Mouse (Mus musculus) neural tube, embryonic 13.5 days (tissue): ENCODE data around the gene Hsf2bp. TPM values are rescaled to one million over a fixed set of nuclear protein-coding genes. Genes with fewer than 3 reads are reported as not detected.

ENCODE experiments used
- ATAC-seq: fragments of 200-750 bp; cut with Nextera tagmentation; 2 replicates; pipeline ENCODE4 v1.8.0; 2017; ENCODE audit warnings: low read depth, mild to moderate bottlenecking, moderate TSS enrichment, moderate library complexity
- H3K27ac ChIP-seq: fragments of 300-500 bp; sonication (generic); replicated peaks from 2 replicates; pipeline ENCODE4 v1.5.1; 2015; ENCODE audit warnings: moderate library complexity, mild to moderate bottlenecking, inconsistent platforms
- H3K27me3 ChIP-seq: fragments of 300-500 bp; sonication (generic); 2 replicates; pipeline ENCODE4 v1.6.1; 2015; ENCODE audit warnings: mild to moderate bottlenecking, inconsistent platforms
- H3K36me3 ChIP-seq: fragments of 300-500 bp; sonication (generic); 2 replicates; pipeline ENCODE4 v1.6.1; 2015; ENCODE audit warnings: mild to moderate bottlenecking, inconsistent platforms
- H3K4me1 ChIP-seq: fragments of 300-500 bp; sonication (generic); replicated peaks from 2 replicates; pipeline ENCODE4 v1.6.1; 2015; ENCODE audit warnings: inconsistent platforms
- H3K4me2 ChIP-seq: fragments of 300-500 bp; sonication (generic); 2 replicates; pipeline ENCODE4 v1.6.1; 2015; ENCODE audit warnings: inconsistent platforms, mild to moderate bottlenecking, moderate library complexity
- H3K4me3 ChIP-seq: fragments of 300-500 bp; sonication (generic); 2 replicates; pipeline ENCODE4 v1.5.1; 2015; ENCODE audit warnings: mild to moderate bottlenecking, inconsistent platforms
- H3K9ac ChIP-seq: fragments of 300-500 bp; sonication (generic); 2 replicates; pipeline ENCODE4 v1.6.1; 2015; ENCODE audit warnings: moderate library complexity, mild to moderate bottlenecking, inconsistent platforms
- H3K9me3 ChIP-seq: fragments of 300-500 bp; sonication (generic); 2 replicates; pipeline ENCODE4 v1.6.1; 2016; ENCODE audit warnings: inconsistent platforms
- WGBS: fragments of 180-500 bp; shearing (Covaris S2); methylation state at CpG from one replicate; pipeline ENCODE4 v1.1.7; 2015; 5-methylcytosine and 5-hydroxymethylcytosine counted together
- polyA plus RNA-seq: library from polyadenylated mRNA; unstranded; fragments of >200 nt; fragmentation: Nextera tagmentation; extraction: Ambion mirVana; gene quantifications from 2 replicates; pipeline ENCODE4 v1.2.1, GENCODE M21; 2015

Hsf2bp gene
- polyA plus RNA-seq, 1 experiment from 2014 or later = 0.38 TPM

DNA sequence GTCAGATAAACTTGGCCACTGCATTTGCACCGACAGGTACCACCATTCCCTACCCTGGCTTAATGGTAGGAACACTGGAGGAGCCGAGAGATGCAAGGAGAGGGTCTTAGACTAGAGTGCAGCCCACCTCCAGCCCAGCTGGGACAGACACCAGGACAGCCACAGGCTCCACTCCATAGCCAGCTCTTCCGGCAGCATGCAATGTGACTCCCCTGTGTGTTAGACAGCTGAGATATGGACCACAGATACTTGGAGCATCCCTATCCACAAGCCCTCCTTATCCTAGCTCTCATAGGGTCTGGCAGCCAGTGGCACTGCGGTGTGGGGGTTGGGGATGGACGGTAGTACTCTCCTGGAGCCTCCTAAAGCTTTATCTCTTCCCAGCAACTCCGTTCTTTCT is 107.1 kb downstream of the Hsf2bp start:
- Histone ChIP-seq H3K4me2 (no peak overlapping the region), H3K9ac (no peak overlapping the region), H3K27ac (no peak overlapping the region), H3K9me3 (no peaks in the 10 kb centered on the region), H3K27me3 (no peaks in the 10 kb centered on the region), H3K36me3 (no peaks in the 10 kb centered on the region), H3K4me1 (peaks cover 7% of the 10 kb centered on the region), H3K4me3 (no peak overlapping the region)
- WGBS = 92% methylated on average over 6 of the region's 6 CpGs
- ATAC-seq = no peak

DNA sequence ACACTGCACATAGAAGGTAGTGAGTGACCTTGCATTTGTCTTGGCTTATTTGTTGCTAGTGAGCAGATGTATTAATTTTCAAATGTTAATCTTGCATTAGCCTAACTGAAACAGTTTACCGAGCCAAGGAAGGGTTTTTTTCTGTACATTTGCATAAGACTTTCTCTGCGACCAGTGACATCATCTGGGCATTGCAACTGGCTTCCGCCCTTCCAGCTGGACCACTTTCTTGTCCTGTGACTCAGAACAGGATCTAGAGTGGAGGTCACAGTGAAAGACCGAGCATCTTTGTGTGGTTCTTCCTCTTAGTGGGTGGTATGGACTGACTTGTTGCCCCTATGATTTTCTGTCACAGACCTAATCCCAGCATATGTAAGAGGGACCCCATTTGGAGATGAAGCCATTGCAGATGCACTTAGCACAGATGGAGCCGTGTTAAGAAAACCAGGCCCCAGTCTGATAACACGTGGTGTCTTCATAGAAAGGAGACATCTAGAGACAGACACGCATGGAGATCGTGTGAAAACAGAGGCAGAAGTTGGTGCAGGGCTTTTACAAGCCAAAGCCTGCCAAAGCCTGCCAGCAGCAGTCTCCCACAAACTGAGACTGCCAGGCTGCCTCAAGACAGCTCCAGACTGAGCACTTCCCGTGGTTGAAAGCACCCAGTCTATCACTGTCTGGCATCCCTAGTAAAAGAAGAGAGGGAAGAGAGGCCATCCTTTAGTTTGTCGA is 108.1 kb downstream of the Hsf2bp start:
- no peaks in the 10 kb centered on the region for H3K36me3 ChIP-seq
- ATAC-seq = no peak
- WGBS = 89% methylated on average over 10 of the region's 10 CpGs

DNA sequence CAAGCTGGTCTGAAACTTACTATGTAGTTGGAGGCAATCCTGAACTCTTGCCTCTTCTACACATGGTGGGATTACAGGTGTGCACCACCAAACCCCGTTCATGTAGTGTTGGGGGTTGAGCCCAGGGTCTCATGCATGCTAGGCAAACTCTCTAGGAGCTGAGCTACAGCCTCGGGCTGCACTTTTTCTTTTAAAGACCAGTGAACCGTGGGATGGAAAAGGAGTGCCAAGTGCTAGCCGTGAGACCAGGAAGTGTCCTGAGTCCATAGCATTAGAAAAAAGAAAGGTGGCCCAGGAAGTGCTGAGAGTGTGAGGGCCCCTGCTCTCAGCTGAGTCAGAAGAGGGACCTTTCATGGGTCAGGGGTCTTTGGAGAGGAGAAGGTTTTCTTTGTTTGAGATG is 111.9 kb downstream of the Hsf2bp start:
- no peaks in the 10 kb centered on the region for H3K9me3 ChIP-seq
- H3K9ac ChIP-seq = no peak overlapping the region
- H3K36me3 ChIP-seq = no peaks in the 10 kb centered on the region
- H3K27me3 ChIP-seq = no peaks in the 10 kb centered on the region
- no peak for ATAC-seq
- H3K4me3 ChIP-seq = no peak overlapping the region
- H3K4me1 ChIP-seq = peaks cover 10% of the 10 kb centered on the region; the same call in 1 of the 2 replicates
- WGBS = 63% methylated on average over 4 of the region's 4 CpGs
- no peak overlapping the region for H3K4me2 ChIP-seq
- no peak overlapping the region for H3K27ac ChIP-seq

More for the DNA sequence above, 108.1 kb downstream of the Hsf2bp start:
- Histone ChIP-seq H3K4me3 (no peak overlapping the region), H3K9me3 (no peaks in the 10 kb centered on the region), H3K27ac (no peak overlapping the region), H3K4me1 (peaks cover 7% of the 10 kb centered on the region), H3K4me2 (no peak overlapping the region), H3K27me3 (no peaks in the 10 kb centered on the region), H3K9ac (no peak overlapping the region)

DNA sequence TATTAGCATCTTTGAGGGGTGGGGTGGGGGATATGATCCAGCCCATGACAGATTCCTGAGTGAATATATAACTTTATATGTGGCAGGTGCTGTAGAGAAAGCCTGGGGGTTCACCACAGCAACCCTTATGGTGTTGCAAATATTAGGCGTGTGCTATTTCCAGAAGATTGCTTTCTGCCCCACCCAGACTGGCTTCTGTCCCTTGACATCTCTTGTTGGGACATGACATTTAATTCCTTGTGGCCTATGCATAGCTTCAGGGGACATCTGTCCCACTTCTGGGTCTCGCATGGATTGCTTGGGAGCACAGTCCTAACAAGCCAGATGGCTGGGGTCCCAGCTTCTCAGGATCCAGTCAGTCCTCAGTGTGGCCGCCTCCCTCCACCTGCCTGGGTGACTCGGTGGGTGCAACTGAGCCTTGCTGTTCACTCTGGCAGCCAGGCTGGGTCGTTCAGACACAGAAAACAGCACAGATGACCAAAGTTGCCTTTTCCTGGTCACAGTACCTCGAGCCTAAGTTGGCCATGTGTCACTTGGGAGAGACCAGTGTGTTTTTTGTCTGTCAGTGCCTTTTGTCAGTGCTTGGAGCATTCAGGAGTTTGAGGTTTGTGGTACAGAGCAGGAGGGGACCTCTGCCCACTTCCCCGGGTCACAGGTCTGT is 112.7 kb downstream of the Hsf2bp start:
- Histone ChIP-seq H3K4me3 (no peak overlapping the region), H3K36me3 (no peaks in the 10 kb centered on the region), H3K4me2 (no peak overlapping the region), H3K4me1 (peaks cover 10% of the 10 kb centered on the region; the same call in 1 of the 2 replicates), H3K27me3 (no peaks in the 10 kb centered on the region), H3K9ac (no peak overlapping the region), H3K27ac (no peak overlapping the region), H3K9me3 (no peaks in the 10 kb centered on the region)
- ATAC-seq = no peak
- 79% methylated on average over 7 of the region's 7 CpGs for WGBS

DNA sequence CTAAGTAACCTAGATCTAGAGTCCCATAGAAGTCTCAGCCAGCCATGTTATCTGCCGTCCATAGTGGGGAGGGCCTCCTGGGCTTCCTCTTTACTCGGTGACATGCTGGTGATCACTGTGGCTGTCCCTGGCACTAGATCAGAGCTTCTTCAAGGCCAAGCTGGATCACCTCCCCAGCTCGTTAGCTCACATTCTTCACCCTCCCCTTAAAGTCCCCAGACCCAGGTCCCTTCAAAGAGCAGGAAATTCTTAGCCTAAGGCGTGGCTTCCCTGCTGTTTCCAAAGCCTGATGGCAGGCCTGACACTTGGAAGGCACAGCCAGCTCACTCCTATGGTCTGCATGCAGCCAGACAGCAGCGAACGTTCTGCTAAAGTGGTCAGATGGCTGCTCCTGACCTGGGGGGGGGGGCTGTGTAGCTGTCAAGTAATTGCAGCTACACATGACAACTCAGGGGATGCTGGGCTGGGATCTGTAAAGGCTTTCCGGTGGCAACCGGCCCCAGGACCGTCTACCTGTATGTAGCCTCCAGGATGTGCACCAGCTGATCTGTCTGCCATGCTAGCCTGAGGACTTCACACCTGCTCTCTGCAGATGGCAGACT is 115.5 kb downstream of the Hsf2bp start:
- Histone ChIP-seq H3K9me3 (no peaks in the 10 kb centered on the region), H3K36me3 (no peaks in the 10 kb centered on the region), H3K27ac (peak overlapping the region; percentile 14; the same call in 1 of the 2 replicates), H3K9ac (no peak overlapping the region), H3K4me2 (no peak overlapping the region), H3K4me3 (no peak overlapping the region), H3K4me1 (peaks cover 10% of the 10 kb centered on the region; the same call in 1 of the 2 replicates), H3K27me3 (no peaks in the 10 kb centered on the region)
- no peak for ATAC-seq
- WGBS = 35% methylated on average over 9 of the region's 9 CpGs

DNA sequence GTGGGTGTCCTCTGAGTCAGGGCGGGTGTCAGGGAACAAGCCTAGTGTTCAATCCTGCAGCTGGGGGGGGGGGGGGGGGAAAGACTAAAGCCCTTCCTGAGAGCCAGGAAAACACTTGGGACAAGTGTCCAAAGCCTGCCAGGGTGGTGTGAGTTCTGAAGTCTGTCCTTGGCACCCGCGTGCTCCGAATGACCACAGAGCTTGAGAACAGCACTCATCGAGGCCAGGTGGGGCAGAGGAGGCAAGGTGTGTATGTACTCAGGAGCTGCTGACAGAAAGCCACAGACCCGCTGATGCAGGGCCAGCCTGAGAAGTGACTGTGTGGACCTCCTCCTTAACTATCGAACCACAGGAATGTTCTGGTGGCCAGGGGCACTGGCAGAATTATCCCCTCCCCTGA is 116.5 kb downstream of the Hsf2bp start:
- H3K27me3 ChIP-seq = no peaks in the 10 kb centered on the region
- H3K27ac ChIP-seq = no peak overlapping the region
- H3K4me1 ChIP-seq = peaks cover 10% of the 10 kb centered on the region; the same call in 1 of the 2 replicates
- no peak overlapping the region for H3K4me3 ChIP-seq
- H3K9me3 ChIP-seq = no peaks in the 10 kb centered on the region
- no peaks in the 10 kb centered on the region for H3K36me3 ChIP-seq
- H3K4me2 ChIP-seq = no peak overlapping the region
- no peak for ATAC-seq
- WGBS = 87% methylated on average over 7 of the region's 7 CpGs
- H3K9ac ChIP-seq = no peak overlapping the region

DNA sequence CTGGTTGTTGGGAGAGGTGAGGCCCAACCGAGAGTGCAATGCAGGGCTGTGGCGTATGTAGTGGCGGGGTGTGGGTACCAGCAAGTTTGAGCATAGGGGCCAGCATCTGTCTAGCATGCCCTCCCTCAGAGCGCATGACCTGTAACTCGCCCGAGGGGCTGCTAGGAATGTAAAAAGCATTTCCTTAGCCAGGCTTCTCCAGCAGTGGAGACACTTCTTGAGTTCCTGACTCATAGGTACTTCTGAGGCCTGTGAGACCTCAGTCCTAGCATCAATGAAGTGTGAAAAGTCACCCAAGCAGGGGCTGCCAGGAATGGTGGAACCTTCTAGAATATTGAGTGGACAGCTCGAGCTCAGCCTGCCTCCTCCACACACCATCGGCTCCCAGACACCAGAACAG is 117.8 kb downstream of the Hsf2bp start:
- no peak overlapping the region for H3K4me3 ChIP-seq
- no peaks in the 10 kb centered on the region for H3K36me3 ChIP-seq
- H3K4me2 ChIP-seq = no peak overlapping the region
- H3K27ac ChIP-seq = no peak overlapping the region
- WGBS = 91% methylated on average over 8 of the region's 8 CpGs
- no peak overlapping the region for H3K9ac ChIP-seq
- H3K4me1 ChIP-seq = peaks cover 14% of the 10 kb centered on the region
- ATAC-seq = no peak
- H3K9me3 ChIP-seq = no peaks in the 10 kb centered on the region
- H3K27me3 ChIP-seq = no peaks in the 10 kb centered on the region

DNA sequence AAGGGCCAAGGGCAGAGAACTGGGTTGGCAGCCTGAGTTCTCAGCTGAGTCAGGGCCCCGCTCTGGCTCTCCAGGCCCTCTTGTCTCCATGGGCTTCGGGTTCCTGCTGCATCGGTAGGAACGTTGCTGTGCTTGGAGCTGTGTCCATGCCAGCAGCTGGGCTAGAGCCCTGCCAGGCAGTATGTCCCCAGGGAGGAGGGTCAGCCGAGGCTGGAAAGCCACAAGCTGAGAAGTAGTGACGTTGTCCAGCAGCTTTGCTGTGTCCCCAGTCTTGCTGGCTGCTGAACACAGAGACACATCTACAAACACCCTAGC is 119.7 kb downstream of the Hsf2bp start:
- ATAC-seq = no peak

DNA sequence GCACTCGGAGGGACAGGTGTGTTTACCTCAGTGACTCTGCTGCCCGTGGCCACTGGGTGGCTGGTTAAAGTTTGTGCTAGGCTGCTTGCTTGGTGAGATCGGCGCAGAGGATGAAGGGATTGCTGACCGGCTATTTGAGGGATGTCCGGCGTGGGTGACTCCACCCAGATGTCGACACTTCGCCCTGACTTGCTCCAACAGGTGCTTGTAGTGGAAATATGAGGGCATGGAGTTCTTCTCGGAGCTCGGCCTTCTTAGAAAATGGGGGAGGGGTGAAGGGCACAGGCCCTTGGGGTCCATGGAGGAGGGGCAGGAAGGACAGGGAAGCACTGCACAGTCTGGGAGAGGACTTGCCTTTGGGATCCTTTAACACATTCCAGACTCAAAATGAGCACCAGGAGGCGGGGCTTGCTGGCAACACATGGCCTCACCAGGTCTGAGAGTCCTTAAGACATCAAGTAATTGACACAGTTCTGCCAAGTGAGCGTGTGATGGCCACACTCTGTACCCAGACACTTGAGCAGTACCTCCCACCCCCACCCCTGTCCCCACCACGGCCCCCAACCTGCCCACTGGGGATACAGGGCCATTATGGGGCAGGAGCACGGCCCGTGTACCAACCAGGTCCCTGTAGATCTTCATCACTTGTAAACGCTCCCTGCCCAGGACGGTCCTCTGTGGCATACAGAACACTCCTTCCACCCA is 120.2 kb downstream of the Hsf2bp start:
- Histone ChIP-seq H3K27me3 (no peaks in the 10 kb centered on the region), H3K9me3 (no peaks in the 10 kb centered on the region), H3K4me3 (no peak overlapping the region), H3K4me2 (no peak overlapping the region), H3K27ac (no peak overlapping the region), H3K36me3 (no peaks in the 10 kb centered on the region), H3K9ac (no peak overlapping the region), H3K4me1 (peaks cover 25% of the 10 kb centered on the region)
- ATAC-seq = no peak
- WGBS = 77% methylated on average over 18 of the region's 18 CpGs

More for the DNA sequence above, 119.7 kb downstream of the Hsf2bp start:
- H3K4me1 ChIP-seq = peaks cover 30% of the 10 kb centered on the region
- 79% methylated on average over 6 of the region's 6 CpGs for WGBS
- no peaks in the 10 kb centered on the region for H3K27me3 ChIP-seq
- H3K9me3 ChIP-seq = no peaks in the 10 kb centered on the region
- no peak overlapping the region for H3K4me2 ChIP-seq
- no peak overlapping the region for H3K27ac ChIP-seq
- no peak overlapping the region for H3K4me3 ChIP-seq
- no peak overlapping the region for H3K9ac ChIP-seq
- H3K36me3 ChIP-seq = no peaks in the 10 kb centered on the region

DNA sequence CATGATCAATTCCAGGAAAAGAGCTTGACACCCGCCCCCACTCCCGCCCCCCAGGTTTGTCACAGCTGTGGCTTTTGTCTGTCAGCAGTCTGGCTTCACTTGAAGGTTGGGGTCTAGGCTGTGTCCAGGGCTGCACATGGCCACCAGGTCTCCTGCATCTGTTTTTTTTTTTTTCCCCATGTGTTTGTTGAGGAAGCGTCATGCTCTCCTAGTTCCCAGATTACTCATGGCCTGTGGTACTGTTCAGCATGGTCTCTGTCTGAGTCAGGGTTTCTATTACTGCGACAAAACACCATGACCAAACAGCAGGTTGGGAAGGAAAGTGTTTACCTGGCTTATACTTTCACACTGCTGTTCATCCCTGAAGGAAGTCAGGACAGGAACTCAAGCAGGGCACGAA is 121.8 kb downstream of the Hsf2bp start:
- no peaks in the 10 kb centered on the region for H3K9me3 ChIP-seq
- H3K9ac ChIP-seq = no peak overlapping the region
- no peak overlapping the region for H3K4me2 ChIP-seq
- H3K36me3 ChIP-seq = no peaks in the 10 kb centered on the region
- H3K4me1 ChIP-seq = peaks cover 20% of the 10 kb centered on the region
- WGBS = 91% methylated on average over 5 of the region's 5 CpGs
- no peak overlapping the region for H3K4me3 ChIP-seq
- H3K27ac ChIP-seq = no peak overlapping the region
- ATAC-seq = no peak
- H3K27me3 ChIP-seq = no peaks in the 10 kb centered on the region

DNA sequence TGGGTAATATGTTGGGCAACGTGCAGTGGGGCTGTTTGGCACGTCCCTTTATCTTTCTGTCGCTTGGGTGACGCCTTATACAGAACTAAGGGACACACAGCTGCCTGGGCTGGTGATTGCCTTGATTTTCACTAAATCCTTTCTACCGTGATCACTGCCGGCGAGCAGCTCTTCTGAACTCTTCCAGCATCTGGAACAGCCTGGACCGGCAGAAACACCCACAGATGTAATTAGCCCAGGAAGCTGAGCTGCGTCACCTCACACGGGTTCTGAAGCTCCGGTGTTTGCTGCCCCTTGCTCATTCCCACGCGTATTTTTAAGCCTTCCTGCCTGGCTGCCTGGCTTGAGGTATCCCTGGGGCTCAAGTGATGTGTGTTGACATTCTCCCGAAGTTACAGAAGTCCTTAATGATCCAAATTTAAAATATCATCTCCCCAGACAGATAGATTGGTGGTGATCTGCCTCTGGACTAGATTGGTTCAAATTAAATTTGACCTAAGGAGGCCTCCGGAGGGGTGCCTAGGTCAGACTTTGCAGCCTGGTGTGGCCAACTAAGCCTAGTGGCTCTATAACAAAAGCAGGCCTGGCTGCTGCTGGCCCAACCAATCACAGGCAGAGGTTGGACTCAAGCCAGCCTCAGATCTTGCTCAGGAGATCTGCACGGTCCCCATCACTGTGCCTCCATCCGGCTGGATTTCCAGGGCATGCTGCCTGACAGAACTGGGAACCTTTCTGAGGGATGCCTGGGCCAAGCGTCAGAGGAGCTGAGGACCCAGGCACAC is 123.1 kb downstream of the Hsf2bp start:
- Histone ChIP-seq H3K27me3 (no peaks in the 10 kb centered on the region), H3K4me3 (no peak overlapping the region), H3K27ac (peak overlapping the region; percentile 42), H3K4me1 (peaks cover 20% of the 10 kb centered on the region), H3K9me3 (no peaks in the 10 kb centered on the region), H3K36me3 (no peaks in the 10 kb centered on the region), H3K4me2 (no peak overlapping the region), H3K9ac (no peak overlapping the region)
- WGBS = 58% methylated on average over 18 of the region's 18 CpGs
- no peak for ATAC-seq
